Mouse (Mus musculus): ENCODE measurements around the gene Necap1.

Necap1 gene

DNA sequence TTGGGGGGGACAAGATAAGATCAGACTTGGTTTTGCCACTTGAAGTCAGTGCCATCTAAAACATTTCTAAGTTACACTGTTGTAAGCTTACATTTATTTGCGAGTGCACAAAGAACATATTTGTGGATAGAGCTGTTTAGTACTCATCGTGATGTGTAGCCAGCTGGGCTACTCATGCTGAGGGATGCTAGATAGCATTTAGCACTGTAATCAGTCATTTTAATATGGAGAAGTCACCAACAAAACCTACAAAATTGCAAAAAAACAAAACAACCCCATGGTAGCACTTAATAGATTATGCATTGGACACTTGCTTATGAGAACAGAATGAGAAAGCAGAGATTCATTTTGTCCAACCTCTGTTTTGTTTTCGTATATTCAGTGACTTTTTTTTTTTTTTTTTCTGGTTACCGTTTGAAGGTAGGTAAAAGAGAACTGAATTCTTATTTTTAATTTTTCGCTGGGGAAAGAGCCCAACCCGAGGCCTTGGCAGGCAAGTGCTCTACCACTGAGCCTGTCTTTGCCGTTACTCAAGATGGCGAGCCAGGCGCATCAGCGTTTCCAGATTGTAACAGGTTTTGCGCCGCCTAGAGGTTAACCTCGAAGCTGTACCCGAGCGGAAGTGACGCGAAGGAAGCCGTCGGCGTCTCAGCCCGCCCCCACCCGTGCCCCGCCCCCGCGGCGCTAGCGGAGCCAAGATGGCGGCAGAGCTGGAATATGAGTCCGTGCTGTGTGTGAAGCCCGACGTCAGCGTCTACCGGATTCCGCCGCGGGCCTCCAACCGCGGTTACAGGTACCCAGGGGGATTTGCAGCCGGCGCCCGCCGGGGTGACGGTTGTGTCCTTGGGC is at the start of gene Necap1:
TSS of gene Necap1 (plus strand) at position 604 of the 849 bp plus-strand sequence.
- DNase-seq (ENCODE audit: low spot score in 2 of 2) = peak; percentile 97 to 99

DNA sequence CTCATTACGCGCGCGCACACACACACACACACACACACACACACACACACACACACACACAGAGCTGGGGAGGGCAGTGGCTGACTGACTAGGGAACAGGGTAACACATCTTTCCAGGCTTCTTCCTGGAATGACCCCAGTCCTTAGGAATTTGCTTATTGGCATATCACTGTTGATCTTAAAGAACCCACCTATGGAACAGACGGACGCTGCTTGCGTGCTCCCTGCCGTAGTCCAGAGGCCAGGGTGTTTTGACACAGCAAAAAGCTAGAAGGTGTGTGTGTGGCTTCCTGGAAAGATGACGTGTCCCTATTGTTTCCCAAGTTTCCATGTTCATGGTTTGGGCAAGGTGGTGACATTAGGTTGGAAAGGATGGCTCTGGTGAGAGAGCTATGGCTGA is 49.1 kb upstream of the Necap1 start:
- DNase-seq (ENCODE audit: low spot score in 2 of 2) = no peak

DNA sequence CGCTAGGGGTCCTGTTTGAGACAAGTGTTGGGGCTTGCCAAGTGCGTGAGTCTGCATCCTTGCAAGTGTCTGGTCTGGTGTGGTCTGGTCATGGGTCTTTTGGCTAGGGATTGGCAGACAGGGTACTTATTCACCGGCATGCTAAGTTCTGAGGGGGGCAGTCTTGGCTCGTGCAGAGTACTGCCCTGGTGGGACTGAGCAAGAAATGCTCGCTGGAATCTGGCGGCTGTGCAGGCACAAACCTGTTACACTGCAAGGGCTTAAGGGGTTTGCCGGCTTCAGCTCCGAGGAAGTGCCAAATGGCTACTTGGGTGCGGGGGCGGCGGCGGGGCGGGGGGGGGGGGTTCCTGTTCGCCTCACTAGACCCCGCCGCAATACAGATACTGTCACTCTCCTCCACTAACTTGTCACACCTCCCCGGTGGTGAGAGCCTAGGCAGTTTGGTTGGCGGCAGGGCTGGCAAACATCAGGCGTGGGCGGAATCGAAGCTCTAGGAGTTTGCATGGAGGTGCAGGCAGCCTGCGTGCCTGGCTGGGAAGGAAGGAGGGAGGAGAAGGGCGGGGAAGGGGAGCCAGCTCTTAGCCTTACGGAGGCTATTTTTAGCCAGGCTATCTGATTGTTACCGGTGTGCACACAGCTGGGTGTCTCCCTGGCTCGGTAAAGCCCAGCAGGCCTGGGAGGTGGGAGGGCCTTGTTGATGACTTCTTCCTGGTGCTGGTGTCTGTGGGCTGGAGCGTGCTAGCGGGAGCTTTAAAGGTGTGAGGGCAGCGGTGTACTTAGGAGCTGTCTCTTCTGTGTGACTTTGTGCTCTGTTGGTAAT is 48.1 kb upstream of the Necap1 start:
- peak; percentile 89 to 90 for DNase-seq (ENCODE audit: low spot score in 2 of 2)

DNA sequence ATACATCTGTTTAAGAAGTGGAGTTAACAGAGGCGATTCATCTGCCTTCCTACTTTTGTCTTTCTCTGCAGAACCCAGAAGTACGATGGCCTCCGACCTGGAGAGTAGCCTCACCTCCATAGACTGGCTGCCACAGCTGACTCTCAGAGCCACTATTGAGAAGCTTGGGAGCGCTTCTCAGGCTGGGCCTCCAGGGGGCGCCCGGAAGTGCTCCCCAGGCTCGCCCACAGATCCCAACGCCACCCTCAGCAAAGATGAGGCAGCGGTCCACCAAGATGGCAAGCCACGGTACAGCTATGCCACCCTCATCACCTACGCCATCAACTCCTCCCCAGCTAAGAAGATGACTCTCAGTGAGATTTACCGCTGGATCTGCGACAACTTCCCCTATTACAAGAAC is 46.2 kb upstream of the Necap1 start:
- DNase-seq (ENCODE audit: low spot score in 2 of 2) = no peak

DNA sequence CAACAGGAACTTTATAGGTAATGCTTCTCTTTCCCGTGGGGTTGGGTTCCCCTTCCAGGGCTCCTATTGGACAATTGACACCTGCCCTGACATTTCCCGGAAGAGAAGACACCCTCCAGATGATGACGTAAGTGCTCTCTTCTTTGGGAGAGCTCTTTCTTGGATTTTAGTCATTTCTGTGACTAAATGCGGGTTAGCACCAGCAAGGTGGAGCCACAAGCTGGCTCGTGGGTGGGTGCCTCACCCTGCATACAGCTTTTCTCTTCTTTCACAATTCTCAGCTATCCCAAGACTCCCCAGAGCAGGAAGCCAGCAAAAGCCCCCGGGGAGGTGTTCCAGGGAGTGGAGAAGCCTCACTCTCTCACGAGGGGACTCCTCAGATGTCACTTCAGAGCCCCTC is 41.4 kb upstream of the Necap1 start:
- DNase-seq (ENCODE audit: low spot score in 2 of 2) = no peak

DNA sequence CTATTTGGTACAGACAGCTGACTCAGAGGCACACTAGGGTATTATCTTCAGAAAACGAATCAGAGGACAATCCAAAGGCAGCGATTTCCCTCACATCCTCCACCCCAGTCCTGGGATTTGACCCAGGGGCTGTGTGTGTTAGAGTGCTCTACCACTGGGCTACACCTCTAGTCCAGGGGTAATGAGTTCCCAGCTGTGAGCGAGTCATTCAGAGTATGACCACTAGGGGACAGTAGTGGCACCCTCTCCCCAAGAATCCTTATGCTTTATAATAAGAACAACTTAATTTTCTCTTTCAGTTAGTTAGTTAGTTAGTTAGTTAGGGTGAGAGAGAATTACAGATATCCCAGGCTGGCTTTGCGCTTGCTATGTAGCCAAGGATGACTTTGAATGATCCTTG is 39.9 kb upstream of the Necap1 start:
- DNase-seq (ENCODE audit: low spot score in 2 of 2) = no peak

DNA sequence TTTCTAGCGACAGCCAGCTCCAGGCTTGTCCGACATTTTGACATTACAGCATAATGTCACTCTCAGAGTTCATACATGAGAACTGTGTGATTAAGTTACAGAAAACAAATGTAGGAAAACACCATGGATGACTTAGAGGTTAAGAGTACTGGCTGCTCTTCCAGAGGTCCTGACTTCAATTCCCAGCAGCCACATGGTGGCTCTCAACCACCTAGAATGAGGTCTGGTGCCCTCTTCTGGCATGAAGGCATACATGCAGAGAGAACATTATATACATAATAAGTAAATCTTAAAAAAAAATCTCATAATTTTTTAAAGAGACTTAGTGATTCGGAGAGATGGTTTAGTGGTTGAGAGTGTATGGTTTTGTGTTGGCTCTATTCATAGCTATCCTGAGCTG is 37.3 kb upstream of the Necap1 start:
- no peak for DNase-seq (ENCODE audit: low spot score in 2 of 2)

DNA sequence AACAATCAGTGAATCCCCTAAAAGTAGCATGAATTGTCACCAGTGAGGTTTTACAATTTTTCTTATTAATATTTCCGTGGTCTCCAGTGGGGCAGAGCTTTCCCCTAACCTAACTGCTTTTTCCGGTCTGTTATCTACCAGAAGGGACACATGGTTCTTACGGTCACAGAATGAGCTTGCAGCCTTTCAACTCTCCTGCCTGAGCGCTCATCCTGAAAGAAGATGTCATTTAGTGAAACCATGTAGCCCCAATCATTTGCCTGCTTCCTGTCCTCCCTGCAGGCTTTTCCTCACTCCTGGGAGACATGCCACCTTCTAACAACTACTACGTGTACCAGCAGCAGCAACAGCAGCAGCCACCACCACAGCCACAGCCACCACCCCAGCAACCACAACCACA is 36.7 kb upstream of the Necap1 start:
- DNase-seq (ENCODE audit: low spot score in 2 of 2) = no peak

DNA sequence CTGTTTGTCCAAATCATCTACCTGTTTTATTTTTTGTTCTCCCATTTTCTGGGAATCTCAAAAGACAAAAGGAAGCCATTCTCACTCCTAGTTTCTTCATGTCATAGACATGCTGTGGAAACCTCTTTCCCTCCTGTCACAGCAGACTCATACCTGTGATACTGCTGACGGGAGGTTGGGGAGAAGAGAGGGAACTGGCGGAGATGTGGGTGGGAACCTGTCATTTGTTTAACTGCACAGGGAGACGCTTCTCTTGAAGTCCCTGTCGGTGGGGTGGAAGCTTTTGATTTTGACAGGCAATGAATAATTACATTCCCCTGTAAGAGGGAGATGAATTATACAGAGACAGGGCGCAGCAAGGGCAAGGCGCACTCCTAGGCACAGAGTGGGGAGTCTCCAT is 30.5 kb upstream of the Necap1 start:
- DNase-seq (ENCODE audit: low spot score in 2 of 2) = no peak

DNA sequence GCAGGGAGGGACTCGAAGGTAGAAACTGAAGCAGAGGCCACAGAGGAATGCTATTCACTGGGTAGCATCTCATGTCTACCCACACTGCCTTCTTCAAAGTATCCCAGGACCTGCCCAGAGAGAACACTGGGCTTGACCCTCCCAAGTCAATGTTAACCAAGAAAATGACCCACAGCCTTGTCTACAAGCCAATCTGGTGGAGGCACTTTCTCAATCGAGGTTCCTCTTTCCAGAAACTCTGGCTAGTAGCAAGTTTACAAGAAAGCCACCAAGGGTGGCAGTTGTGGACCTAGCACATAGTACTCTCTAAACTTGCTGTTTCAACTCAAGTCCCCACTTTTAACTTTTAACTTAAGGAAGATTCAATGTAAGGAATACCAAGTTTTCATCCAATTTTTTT is 21.6 kb upstream of the Necap1 start:
- no peak for DNase-seq (ENCODE audit: low spot score in 2 of 2)

DNA sequence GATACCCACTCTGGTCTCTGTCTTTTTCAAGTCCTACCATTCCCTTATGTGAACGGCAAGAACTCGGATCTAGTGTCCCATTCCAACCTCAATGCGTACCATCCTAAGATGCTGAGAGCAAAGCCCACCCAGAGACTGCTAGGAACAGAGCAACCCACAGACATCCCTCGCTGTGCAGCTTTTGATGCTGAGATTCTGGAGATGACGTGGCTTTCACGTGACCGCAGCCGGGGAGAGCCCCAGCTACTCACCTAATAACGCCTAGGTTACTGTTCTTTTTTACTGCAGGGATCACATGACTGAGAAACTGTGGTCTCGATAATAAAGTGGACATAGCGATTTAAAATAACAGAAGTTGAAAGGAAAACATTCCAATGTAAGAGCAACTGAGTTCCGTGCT is 19.7 kb upstream of the Necap1 start:
- DNase-seq (ENCODE audit: low spot score in 2 of 2) = no peak

DNA sequence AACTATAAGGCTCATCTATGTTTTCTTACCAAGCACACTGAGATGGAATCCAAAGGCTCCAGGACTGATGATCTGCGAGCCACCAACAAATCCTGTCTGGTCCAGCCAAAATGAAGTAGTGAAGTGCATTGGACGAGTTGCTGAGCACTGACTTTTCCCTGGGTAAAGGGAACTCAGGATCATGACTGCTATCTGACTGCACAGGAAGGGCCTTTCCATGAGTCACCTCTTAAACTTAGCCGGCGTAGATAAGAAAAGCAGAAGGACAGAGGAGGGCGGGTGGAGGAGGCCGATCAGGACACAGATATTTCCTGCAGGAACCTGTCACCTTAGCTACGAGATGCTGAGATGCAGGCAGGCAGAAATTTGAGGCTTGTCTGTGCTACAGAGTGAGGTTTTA is 18.3 kb upstream of the Necap1 start, which contains the start of gene C3ar1:
TSS of gene C3ar1 (minus strand) at position 207 of the 400 bp plus-strand sequence.
- no peak for DNase-seq (ENCODE audit: low spot score in 2 of 2)

DNA sequence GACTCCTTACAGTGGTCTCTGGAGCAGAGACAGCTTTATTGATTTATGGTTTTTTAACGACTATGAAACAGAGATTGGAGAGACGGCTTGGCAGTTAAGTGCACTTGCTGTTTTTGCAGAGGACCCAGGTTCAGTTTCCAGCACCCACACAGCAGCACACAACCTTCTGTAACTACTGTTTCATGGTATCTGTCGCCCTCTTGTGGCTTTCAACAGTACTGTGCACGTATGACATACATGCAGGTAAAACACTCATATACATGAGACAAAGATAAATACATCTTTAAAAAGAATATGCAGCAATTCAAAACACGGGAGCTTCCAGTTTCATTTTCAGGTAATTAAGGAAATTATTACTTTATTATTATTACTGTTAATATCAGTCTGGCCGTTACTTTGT is 11.8 kb upstream of the Necap1 start:
- DNase-seq (ENCODE audit: low spot score in 2 of 2) = no peak

DNA sequence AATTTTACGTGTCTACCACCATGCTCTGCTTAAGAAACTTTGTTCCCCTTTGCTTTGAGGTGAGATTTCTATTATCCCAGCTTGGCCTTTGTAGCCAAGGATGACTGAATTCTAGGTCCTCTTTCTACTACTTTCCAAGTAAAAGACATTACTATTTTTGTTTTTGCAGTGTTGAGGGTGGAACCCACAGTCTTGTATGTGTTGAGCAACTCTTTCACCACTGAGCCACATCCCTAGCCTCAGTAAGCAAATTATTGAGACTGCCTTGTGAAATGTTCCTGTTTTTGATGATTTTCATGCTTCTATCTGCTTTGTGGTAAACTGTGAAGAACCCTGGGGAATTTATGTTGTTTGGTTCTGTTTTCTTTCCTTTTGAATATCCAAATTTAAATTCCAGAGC is 11.4 kb upstream of the Necap1 start:
- no peak for DNase-seq (ENCODE audit: low spot score in 2 of 2)

DNA sequence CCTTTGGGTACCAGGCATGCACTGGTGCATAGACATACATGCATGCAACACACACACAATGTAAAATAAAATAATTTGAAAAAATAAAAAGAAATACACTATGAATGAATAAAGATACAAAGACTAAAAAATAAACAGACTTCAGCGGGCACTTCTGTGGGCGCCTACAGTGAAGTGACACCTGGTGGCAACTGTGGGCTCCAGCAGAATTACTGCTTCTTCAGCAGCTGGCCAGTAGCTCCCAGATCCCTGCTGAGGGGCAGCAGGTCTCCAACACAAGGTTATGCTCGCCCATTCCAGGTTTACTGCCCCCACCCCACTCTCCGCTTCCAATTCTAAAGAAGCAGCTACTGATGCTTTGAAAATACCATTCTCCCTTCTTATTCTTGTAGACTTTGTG is 6.4 kb upstream of the Necap1 start:
- DNase-seq (ENCODE audit: low spot score in 2 of 2) = no peak

DNA sequence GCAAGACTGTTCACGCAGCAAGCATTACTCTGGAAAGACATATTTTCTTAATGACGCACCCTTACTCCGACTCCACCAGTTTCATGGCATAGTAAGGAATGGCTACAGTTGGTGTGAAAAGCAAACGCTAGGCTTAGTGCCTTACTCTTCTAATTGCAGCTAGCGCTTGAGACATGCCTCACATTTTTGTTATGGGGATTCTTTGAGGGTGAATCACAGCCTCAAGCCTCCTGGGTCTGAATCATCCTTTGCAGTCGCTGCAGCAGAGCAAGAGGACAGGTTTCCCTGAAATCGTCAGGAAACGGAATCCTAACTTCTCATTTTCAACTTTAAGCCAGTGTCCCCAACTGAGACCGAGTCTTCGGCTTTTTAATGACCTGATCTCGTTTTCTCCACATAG is 4.4 kb upstream of the Necap1 start:
- no peak for DNase-seq (ENCODE audit: low spot score in 2 of 2)

DNA sequence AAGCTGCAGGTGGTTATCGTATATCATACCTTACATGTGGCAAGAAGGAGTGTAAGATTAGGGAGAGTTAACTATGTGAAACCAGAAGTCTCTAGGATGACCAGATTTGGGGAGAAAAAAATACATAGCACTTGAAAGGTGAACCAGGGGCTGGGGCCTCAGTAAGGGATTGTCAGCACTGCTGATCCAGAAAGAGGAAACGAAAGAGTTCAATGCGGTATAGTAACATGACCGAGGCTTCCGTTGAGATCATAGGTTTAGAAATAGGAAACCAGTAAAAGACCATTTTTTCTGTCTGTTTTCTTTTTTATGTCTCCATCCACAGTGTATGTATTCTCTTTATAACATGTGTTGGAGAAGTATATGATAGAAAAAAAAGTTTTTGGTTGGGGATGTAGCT is 1.5 kb upstream of the Necap1 start:
- DNase-seq (ENCODE audit: low spot score in 2 of 2) = no peak

DNA sequence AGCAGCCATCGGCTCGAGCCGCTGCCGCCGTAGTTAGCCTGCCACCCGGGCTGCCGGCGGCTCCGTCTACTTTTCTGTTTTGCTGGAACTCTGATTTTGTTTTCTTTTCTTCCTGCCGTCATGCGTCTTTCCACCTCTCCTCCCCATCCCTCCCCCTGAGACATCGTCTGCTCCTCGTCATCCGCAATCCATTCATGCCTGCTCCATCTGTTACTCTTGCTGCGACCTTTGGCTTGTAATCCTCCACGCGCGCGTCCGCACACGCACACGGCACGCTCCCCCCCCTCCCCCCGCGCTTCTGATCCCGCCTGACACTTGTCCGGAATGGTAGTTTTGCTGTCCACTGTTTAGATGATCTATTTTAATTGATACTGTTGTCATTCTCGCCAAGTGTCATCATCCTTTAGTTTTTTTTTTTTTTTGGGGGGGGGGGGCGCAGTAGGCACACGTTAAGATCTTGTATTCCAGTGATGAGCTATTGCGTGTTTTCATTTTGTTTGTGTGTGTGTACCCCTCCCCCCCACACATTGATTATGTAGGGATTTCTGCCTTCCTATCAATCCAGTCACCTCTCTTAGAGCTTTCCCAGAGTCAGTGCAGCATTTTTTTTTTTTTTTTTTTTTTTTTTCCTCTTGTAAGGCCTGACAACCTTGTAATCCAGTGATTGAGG is 581 bp downstream of the Necap1 start:
- DNase-seq (ENCODE audit: low spot score in 2 of 2) = no peak

DNA sequence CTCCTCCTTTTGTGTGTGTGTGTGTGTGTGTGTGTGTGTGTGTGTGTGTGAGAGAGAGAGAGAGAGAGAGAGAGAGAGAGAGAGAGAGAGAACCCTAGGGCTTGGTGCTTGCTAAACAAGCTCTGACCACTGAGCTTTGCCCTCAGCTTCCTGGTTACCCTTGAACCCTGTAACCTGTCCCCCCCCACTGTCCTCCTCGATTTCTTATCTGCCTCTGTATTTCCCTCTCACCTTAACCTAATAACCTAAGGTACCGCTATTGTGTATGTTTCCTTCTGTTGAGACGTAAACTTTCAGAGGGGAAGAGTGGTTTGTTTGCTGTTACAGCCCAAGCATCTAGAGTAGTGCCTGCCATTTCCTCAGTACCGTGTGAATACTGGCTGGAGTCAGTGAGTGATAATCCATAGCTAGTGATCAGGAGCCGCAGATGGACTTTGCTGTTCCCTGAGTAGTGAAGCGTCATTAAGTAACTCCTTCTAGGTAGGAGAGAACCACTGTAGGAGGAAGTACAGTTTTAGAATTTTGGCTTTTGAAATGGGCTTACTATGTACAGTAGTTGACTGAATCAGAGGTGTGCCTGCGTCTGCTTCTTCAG is 5.0 kb downstream of the Necap1 start:
- DNase-seq (ENCODE audit: low spot score in 2 of 2) = no peak

DNA sequence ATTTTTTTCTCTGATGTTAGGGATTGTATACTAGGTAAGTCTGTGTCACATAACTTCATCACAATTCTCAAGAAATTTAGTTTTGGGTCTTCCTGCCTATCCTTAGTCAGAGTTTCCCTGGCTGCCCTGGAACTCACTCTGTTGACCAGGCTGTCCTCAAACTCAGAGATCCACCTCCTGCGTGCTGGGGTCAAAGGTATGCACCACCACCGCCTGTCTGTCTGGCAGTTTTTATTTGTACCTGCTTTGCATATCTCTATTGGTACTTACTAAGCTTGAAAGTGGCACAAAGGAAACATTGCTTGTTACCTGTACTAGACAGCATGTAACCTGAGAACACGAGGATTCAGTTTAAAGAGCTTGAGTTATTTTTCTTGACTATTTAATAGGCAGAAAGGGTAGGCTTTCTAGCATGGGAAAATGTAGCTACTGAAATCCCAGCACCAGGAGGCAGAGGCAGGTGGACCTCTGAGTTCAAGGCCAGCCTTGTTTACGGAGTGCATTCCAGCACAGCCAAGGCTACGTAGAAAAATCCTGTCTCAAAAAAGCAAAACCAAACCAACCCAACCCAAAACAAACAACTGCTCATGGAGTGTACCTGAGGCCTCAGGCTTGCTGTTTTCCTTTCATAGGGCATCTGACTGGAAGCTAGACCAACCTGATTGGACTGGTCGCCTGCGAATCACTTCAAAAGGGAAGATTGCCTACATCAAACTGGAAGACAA is 5.7 kb downstream of the Necap1 start:
- no peak for DNase-seq (ENCODE audit: low spot score in 2 of 2)

DNA sequence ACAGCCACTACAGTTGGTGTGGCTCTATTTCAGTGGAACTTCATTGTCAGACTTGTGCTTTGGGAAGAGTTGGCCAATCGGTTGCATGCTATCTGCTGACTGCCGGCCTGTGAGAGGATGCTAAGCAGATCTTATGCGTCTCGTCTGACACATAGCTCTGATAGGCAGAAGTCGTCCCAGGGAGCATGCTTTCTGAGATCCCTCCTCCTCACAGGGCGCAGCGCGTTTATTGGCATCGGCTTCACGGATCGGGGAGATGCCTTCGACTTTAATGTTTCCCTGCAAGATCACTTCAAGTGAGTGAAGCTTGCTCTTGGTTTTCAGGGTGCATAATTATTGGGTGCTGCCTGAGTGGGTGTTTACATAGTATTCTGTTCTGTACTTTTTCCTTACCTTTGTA is 7.0 kb downstream of the Necap1 start:
- no peak for DNase-seq (ENCODE audit: low spot score in 2 of 2)

Measured in frontal cortex, postnatal 36 days (tissue).